Mouse (Mus musculus) CH12F3 (cell line): ENCODE results near the gene Nifk.

Source experiments
- in situ Hi-C: fragments of 300-500 bp; cut with MboI; formaldehyde crosslinking; loops from 2 replicates; pipeline ENCODE4 v1.14.3; 2020; ENCODE audit warnings: low sequenced_read_pairs

The Nifk gene

DNA sequence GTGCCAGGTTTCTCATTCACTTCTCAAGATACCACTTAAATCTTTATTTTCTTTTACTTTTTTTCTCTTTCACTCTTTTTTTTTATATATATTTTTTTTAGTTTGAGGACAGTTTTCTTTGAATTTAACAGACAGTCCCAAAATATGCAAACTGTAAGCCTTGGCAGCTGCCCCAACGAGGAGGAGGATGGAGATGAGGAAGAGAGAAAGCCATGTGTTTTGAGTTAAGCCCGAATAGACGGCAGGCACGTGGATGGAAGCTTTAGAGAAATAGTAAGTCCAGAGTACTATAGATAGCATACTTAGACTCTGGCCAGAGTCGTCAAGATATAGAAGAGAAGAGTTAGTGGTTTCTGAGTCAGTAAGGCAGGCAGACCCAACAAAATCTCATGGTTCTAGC is 56.1 kb downstream of the Nifk start:
- in situ Hi-C loops, result no loop called here

DNA sequence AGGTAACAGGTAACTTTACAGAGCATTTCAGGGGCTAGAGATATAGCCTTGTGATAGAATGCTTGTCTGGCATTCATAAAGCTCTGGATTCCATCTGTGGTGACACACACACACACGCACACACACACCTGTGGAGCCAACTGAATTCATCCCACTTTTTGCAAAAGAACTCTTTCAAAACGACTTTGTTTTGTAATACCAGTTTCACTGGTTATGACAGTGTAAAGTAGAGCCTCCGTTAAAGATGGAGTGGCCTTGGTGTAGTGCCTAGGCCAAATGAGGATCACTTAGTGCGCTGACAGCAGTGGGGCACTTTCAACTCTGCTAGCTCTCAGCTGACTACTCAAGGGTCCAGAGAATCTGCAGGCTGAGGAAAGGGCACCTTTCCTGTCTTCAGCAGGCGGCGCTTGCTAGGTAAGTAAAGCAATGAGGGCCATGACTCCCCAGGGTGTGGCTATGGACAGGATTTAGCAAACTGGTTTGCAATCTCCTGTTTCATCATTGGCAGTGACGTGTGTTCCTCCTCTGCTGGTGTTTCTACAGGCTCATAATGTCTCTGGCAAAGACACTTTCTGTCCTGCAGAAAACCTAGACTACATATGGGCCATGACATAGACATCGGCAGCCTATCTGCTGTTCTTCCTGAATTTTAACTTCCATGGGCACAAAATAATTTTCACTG is 58.6 kb downstream of the Nifk start:
- in situ Hi-C loops, result no loop called here
